Mouse (Mus musculus): ENCODE measurements at regions not wholly inside any gene's neighbourhood (a gene's known extent, or its start where the extent isn't known, plus 50 kb on each side); places are given as distances from the start of the nearest gene placed in this dataset.

DNA sequence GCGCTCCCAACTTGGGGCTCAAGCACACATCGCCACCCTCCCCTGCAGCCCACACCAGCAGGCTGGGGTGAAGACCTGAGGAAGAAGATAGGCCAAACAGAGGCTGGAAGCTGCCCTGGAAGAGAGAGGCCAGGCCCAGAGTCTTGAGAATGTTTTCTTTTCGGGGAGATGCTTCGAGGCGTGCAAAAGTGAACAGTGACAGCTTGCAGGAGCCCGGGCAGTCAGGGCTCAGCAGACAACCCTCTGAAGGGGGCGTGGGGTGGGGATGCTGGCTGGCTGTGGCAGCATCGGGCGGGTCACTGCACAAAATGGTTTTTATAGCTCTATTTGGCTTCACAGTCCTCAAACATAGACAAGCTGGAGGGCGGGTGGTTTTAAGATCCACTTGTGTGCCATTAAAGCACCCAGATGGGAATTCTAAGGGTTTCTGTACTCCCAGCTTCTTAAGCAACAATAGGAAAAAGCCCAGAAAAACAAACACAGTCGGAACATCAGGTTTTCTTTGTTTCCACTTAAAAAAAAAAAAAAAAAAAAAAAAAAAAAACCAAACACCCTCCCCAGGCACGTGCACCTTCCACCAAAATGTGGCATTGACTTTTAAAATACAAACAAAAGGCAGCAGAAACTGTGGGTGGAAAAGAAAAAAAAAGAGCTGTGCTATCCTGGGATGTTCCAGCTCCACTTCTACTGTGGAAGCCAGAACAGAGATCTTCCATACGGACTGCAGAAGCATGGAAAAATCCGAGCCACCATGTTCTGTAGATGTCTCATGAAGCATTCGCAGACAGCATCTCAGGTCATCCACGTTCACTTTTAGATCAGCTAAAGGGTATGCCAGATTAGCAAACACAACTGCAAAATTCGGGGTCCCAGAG is 123.5 kb downstream of the Ly86 start:
- H3K27ac ChIP-seq = 0 out of 2 replicates have a peak overlapping the region, but pooled peaks have one; percentile 1
- H3K4me3 ChIP-seq = no peak overlapping the region
- peak overlapping the region; percentile 55 for H3K9ac ChIP-seq
- peaks cover 17% of the 10 kb centered on the region; the same call in 1 of the 2 replicates for H3K4me1 ChIP-seq (replicated peaks)
- 0 out of 2 replicates have a peak, but pooled peaks cover 10% of the 10 kb centered on the region for H3K27me3 ChIP-seq
- 50% methylated on average over 17 of the region's 17 CpGs for WGBS
- 0 out of 2 replicates have a peak overlapping the region, but pooled peaks have one; percentile 16 for H3K4me2 ChIP-seq
- 0 out of 2 replicates have a peak, but pooled peaks cover 3% of the 10 kb centered on the region for H3K9me3 ChIP-seq
- no peak for ATAC-seq (ENCODE audit: low FRiP score)
- no peaks in the 10 kb centered on the region for H3K36me3 ChIP-seq

DNA sequence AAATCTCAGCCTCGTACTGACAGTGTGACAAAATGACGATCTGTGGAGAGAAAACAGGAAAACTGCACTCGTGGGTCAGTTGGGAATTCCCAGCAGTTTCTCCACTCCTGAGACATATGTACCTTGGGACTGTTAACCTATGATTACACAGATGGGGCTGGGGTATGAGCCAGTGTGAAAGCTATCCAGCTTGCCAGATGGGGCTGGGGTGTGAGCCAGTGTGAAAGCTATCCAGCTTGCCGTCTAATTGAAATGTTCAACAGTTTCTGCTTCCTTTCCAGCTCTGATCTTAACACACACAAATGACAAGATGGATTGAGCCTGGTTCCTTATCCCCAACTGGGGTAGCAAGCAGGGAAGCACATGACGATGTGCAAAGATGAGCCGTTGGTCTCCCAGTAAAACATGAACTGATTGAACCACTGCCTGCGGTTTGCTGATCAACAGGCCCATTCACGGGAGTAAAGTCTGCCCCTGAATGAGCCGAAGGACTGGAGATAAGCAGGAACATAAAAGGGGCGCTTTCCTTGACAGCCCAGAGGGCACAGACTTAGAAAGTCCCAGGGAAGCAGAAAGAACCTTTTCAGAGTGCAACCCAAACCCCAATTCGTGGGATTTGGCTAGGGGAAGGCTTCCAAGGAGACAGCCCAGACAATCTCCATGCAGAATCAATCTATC is 125.4 kb downstream of the Ly86 start:
- no peak for ATAC-seq (ENCODE audit: low FRiP score)
- 0 out of 2 replicates have a peak, but pooled peaks cover 10% of the 10 kb centered on the region for H3K27me3 ChIP-seq
- H3K9ac ChIP-seq = no peak overlapping the region
- H3K4me1 ChIP-seq (replicated peaks) = peaks cover 17% of the 10 kb centered on the region; the same call in 1 of the 2 replicates
- no peak overlapping the region for H3K4me2 ChIP-seq
- H3K9me3 ChIP-seq = 0 out of 2 replicates have a peak, but pooled peaks cover 3% of the 10 kb centered on the region
- WGBS = 53% methylated on average over 11 of the region's 11 CpGs
- no peak overlapping the region for H3K4me3 ChIP-seq
- H3K27ac ChIP-seq = no peak overlapping the region
- no peaks in the 10 kb centered on the region for H3K36me3 ChIP-seq

GRCm38 (mm10) chr13:37473359-37473758 is 128.4 kb downstream of the Ly86 start:
- no peak for ATAC-seq (ENCODE audit: low FRiP score)
- H3K36me3 ChIP-seq = no peaks in the 10 kb centered on the region

DNA sequence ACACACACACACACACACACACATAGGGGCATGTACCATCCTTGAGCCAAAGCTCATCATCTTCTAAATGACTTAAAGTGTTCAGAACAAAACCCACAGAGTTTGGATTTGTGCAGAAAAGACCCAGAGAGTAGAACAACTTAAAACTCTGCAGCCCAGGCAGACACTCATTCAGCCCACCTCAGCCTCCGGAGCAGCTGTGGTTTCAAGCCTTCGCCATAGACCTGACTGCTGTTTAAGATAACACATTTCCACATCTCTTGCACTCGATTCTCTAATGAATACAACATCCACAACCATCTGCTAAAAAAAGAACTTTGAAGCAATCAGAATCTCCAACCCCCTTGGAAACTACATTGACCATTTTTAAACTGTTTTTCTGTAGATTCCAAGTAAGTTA is 130.8 kb downstream of the Ly86 start:
- Histone ChIP-seq H3K4me3 (no peak overlapping the region), H3K4me2 (no peak overlapping the region), H3K36me3 (no peaks in the 10 kb centered on the region), H3K9me3 (0 out of 2 replicates have a peak, but pooled peaks cover 3% of the 10 kb centered on the region), H3K4me1 (replicated peaks) (peaks cover 15% of the 10 kb centered on the region), H3K9ac (no peak overlapping the region), H3K27ac (no peak overlapping the region), H3K27me3 (no peaks in the 10 kb centered on the region)
- ATAC-seq (ENCODE audit: low FRiP score) = no peak
- WGBS = 79% methylated on average over 3 of the region's 3 CpGs

More at GRCm38 (mm10) chr13:37473359-37473758, 128.4 kb downstream of the Ly86 start:
- WGBS = 78% methylated on average over 1 of the region's 1 CpGs
- no peak overlapping the region for H3K4me3 ChIP-seq
- H3K9ac ChIP-seq = no peak overlapping the region
- no peaks in the 10 kb centered on the region for H3K27me3 ChIP-seq
- no peak overlapping the region for H3K4me2 ChIP-seq
- 0 out of 2 replicates have a peak, but pooled peaks cover 3% of the 10 kb centered on the region for H3K9me3 ChIP-seq
- peaks cover 21% of the 10 kb centered on the region for H3K4me1 ChIP-seq (replicated peaks)
- H3K27ac ChIP-seq = no peak overlapping the region

DNA sequence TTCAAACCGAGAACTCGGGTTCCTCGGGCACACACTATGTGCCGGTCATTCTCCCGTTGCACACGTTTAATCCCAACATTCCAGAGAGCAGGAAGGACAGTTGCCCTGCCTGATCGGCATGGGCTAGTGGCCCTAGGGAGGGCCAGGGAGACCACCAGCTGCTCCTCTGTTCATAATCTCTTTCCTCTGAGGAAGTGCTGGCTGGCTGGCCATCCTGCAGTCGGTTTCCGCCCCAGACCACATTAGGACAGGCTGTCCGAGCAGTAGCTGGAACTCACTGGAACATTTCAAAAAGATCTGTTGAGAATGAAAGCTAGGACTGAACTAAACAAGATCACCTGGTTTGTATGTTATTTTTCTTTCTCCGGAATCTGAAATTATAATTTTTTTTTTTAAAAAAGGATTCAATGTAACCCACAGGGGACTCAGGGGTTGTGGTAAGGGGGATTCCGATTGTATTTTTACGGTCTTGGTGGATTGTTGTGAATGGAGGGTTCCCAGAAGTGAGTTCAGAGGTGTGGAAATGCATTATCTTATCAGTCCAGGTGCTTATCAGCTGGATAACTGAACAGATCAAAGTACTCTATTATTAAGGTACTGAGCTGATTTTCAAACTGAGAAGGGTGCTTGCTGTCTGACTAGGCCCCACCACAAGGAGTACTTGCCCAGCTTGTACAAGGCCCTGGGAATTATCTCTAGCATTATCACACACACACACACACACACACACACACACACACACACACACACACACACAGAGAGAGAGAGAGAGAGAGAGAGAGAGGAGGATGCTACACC is 131.4 kb downstream of the Ly86 start:
- Histone ChIP-seq H3K4me3 (no peak overlapping the region), H3K4me1 (replicated peaks) (peaks cover 15% of the 10 kb centered on the region), H3K4me2 (no peak overlapping the region), H3K9me3 (0 out of 2 replicates have a peak, but pooled peaks cover 3% of the 10 kb centered on the region), H3K27ac (no peak overlapping the region), H3K36me3 (no peaks in the 10 kb centered on the region), H3K9ac (no peak overlapping the region), H3K27me3 (no peaks in the 10 kb centered on the region)
- 68% methylated on average over 13 of the region's 13 CpGs for WGBS
- no peak for ATAC-seq (ENCODE audit: low FRiP score)

DNA sequence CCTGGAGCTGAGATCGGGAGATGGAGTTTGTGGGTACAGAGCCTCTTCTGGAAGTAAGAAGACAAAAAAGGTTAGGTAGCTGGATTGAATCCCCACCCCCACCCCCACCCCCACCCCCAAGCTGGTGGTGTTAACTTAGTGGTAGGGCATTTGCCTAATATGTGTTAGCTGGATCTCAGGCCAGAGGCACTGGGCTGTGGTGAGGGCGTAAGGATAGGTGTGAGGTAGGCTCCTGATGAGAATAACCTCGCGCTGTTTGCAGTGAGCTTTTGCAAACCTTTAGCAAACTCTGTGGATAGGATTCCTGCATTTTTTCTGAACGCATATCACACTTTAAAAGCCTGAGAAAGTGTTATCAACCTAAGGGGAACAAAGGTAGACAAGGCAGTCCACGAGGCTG is 132.3 kb downstream of the Ly86 start:
- no peak for ATAC-seq (ENCODE audit: low FRiP score)
- Histone ChIP-seq H3K4me2 (peak overlapping the region; percentile 49), H3K9ac (peak overlapping the region; percentile 43; the same call in 1 of the 2 replicates), H3K27ac (no peak overlapping the region), H3K9me3 (no peaks in the 10 kb centered on the region), H3K36me3 (no peaks in the 10 kb centered on the region), H3K4me1 (replicated peaks) (peaks cover 15% of the 10 kb centered on the region), H3K4me3 (peak overlapping the region; percentile 26), H3K27me3 (no peaks in the 10 kb centered on the region)
- WGBS = 28% methylated on average over 6 of the region's 6 CpGs

DNA sequence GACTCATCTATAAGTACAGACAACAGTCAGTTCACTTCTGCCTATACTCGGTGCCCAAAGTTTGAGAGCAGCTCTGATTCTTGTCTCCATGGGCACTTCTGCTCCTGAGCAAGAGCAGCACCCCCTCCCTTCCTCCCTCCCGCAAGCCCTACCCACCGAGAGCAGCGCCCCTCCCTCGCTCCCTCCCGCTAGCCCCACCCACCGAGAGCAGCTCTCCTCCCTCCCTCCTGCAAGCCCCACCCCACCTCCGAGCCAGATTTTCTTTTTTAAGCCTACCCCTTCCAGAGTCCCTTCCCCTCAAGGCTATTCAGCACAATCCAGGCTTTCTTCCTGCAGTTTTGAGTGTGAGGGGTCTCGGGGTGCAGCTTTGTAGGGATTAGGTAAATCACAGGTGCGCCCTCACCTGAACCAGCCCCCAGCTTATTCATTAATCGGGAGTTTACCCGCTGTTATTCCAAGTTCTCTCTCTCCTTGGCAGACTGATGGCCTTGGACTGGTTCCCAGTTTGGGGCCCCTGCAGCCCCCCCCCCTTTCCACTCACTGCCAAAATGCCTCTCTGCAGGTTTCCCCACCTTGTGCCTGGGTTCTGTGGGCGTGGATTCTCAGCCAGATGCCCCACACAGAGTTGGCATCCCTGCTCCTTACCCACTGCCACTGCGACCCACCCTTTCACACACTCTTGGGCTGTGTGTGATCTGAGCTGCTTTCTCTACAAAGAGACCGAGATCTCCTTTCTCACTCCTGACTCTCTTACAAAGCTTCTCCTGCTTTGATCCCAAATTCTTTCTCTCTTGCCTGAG is 132.9 kb downstream of the Ly86 start:
- H3K9ac ChIP-seq = peak overlapping the region; percentile 43; the same call in 1 of the 2 replicates
- H3K36me3 ChIP-seq = no peaks in the 10 kb centered on the region
- peak overlapping the region; percentile 49 for H3K4me2 ChIP-seq
- no peaks in the 10 kb centered on the region for H3K27me3 ChIP-seq
- peak; percentile 75 for ATAC-seq (ENCODE audit: low FRiP score)
- H3K4me3 ChIP-seq = peak overlapping the region; percentile 26
- 4% methylated on average over 15 of the region's 15 CpGs for WGBS
- no peak overlapping the region for H3K27ac ChIP-seq
- H3K4me1 ChIP-seq (replicated peaks) = peaks cover 16% of the 10 kb centered on the region
- H3K9me3 ChIP-seq = no peaks in the 10 kb centered on the region

DNA sequence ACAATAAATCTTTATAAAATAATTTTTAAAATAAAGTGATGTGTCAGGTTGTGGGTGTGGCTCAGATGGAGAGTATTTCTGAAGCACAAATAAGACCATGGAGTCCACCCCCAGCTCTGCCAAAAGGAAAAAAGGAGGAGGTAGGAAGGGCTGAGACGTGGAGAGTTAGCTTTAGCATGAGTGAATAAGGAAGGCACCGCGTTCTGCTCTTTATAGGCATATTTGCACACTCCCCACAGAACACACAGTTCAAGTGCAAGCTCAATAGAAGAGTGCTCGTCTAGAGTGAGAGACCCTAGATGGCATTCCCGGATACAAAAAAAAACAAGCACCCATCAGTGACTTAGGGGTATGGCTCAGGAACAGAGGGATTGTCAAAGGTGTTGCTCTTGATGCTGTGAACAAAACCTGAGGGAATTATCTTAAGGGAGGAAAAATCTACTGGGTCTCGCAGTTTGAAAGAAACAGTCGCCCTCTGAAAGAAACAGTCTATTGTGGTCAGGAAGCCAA is 134.2 kb downstream of the Ly86 start:
- Histone ChIP-seq H3K36me3 (no peaks in the 10 kb centered on the region), H3K4me1 (replicated peaks) (peaks cover 27% of the 10 kb centered on the region), H3K9ac (no peak overlapping the region), H3K4me3 (no peak overlapping the region), H3K27ac (no peak overlapping the region), H3K27me3 (no peaks in the 10 kb centered on the region), H3K4me2 (no peak overlapping the region), H3K9me3 (no peaks in the 10 kb centered on the region)
- no peak for ATAC-seq (ENCODE audit: low FRiP score)
- WGBS = 80% methylated on average over 7 of the region's 7 CpGs

- 52% methylated on average over 5 of the region's 5 CpGs for WGBS
- Histone ChIP-seq H3K9me3 (no peaks in the 10 kb centered on the region), H3K36me3 (no peaks in the 10 kb centered on the region), H3K4me3 (no peak overlapping the region), H3K4me1 (replicated peaks) (peaks cover 27% of the 10 kb centered on the region), H3K9ac (no peak overlapping the region), H3K27me3 (no peaks in the 10 kb centered on the region), H3K27ac (no peak overlapping the region; the same call in 1 of the 2 replicates), H3K4me2 (no peak overlapping the region)
- no peak for ATAC-seq (ENCODE audit: low FRiP score)
Measured at GRCm38 (mm10) chr13:37481514-37481913, 136.5 kb downstream of the Ly86 start.

DNA sequence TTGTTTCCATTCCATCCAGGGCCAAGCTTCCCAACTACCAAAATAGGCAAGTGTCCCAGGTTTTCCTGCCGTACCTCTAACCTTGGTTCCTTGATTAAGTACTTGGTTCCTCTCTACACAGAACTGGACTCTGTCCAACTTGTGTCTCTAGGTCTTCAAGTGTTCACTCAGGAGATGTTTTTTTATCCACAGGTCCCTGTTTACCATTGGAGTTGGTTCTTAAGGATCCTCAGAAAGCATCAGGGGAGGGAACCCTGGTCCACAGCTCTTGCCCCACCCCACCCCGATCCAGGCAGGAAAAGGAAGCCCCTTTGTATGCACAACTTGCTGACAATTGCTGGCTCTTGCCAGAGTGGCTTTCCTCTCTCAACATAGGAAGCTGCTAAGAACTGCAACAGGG is 137.0 kb downstream of the Ly86 start:
- H3K27me3 ChIP-seq = no peaks in the 10 kb centered on the region
- ATAC-seq (ENCODE audit: low FRiP score) = no peak
- H3K9ac ChIP-seq = no peak overlapping the region
- no peak overlapping the region for H3K4me3 ChIP-seq
- no peaks in the 10 kb centered on the region for H3K9me3 ChIP-seq
- H3K27ac ChIP-seq = no peak overlapping the region; the same call in 1 of the 2 replicates
- no peaks in the 10 kb centered on the region for H3K36me3 ChIP-seq
- no peak overlapping the region for H3K4me2 ChIP-seq
- peaks cover 27% of the 10 kb centered on the region for H3K4me1 ChIP-seq (replicated peaks)
- 48% methylated on average over 2 of the region's 2 CpGs for WGBS

GRCm38 (mm10) chr13:37482589-37482988 is 137.6 kb downstream of the Ly86 start:
- 20% methylated on average over 10 of the region's 10 CpGs for WGBS
- Histone ChIP-seq H3K9me3 (no peaks in the 10 kb centered on the region), H3K9ac (no peak overlapping the region), H3K4me3 (no peak overlapping the region), H3K27ac (peak overlapping the region; percentile 66; the same call in 1 of the 2 replicates), H3K36me3 (no peaks in the 10 kb centered on the region), H3K27me3 (no peaks in the 10 kb centered on the region), H3K4me2 (peak overlapping the region; percentile 47; the same call in 1 of the 2 replicates), H3K4me1 (replicated peaks) (peaks cover 21% of the 10 kb centered on the region)
- peak; percentile 66 for ATAC-seq (ENCODE audit: low FRiP score)

Measured in hindbrain, embryonic 13.5 days (tissue).